Mouse (Mus musculus) forebrain, embryonic 12.5 days (tissue): ENCODE data around the gene Gins3. TPM values are rescaled to one million over a fixed set of nuclear protein-coding genes. Genes with fewer than 3 reads are reported as not detected.
"Not testable (repeated sequence)": the region's sequence is repeated elsewhere in the genome, so short reads cannot be mapped to it uniquely, and the experiment has no call there.

ENCODE experiments used
- ATAC-seq: fragments of 200-750 bp; cut with Nextera tagmentation; 2 replicates; pipeline ENCODE4 v1.8.0; 2017; ENCODE audit warnings: moderate TSS enrichment; ENCODE audit not compliant: low FRiP score
- H3K27ac ChIP-seq: fragments of 300-500 bp; sonication (generic); 2 replicates; pipeline ENCODE4 v1.5.1; 2016; ENCODE audit warnings: mild to moderate bottlenecking
- H3K27me3 ChIP-seq: fragments of 300-500 bp; sonication (generic); 2 replicates; pipeline ENCODE4 v1.6.1; 2016; ENCODE audit warnings: mild to moderate bottlenecking
- H3K36me3 ChIP-seq: fragments of 300-500 bp; sonication (generic); replicated peaks from 2 replicates; pipeline ENCODE4 v1.6.1; 2016; ENCODE audit warnings: mild to moderate bottlenecking
- H3K4me1 ChIP-seq: fragments of 300-500 bp; sonication (generic); 2 replicates; pipeline ENCODE4 v1.6.1; 2016
- H3K4me2 ChIP-seq: fragments of 300-500 bp; sonication (generic); 2 replicates; pipeline ENCODE4 v1.6.1; 2016; ENCODE audit warnings: mild to moderate bottlenecking, moderate library complexity
- H3K4me3 ChIP-seq: fragments of 300-500 bp; sonication (generic); replicated peaks from 2 replicates; pipeline ENCODE4 v1.5.1; 2016; ENCODE audit warnings: mild to moderate bottlenecking
- H3K9ac ChIP-seq: fragments of 300-500 bp; sonication (generic); 2 replicates; pipeline ENCODE4 v1.6.1; 2016; ENCODE audit warnings: mild to moderate bottlenecking
- H3K9me3 ChIP-seq: fragments of 300-500 bp; sonication (generic); 2 replicates; pipeline ENCODE4 v1.6.1; 2016
- WGBS: fragments of 180-500 bp; shearing (Covaris S2); methylation state at CpG from one replicate; pipeline ENCODE4 v1.1.7; 2016; 5-methylcytosine and 5-hydroxymethylcytosine counted together
- polyA plus RNA-seq: library from polyadenylated mRNA; unstranded; fragments of >200 nt; fragmentation: Nextera tagmentation; extraction: Ambion mirVana; gene quantifications from 2 replicates; pipeline ENCODE4 v1.2.1, GENCODE M21; 2016

Gins3 gene
- polyA plus RNA-seq = 27.6 and 28.5 TPM in 2 replicates

- peak; percentile 93 for ATAC-seq
- peak within 1 kb of the TSS; percentile 73 for H3K4me2 ChIP-seq
- no peaks in the 10 kb centered on the region for H3K9me3 ChIP-seq
- no peaks in the 10 kb centered on the region for H3K36me3 ChIP-seq
- H3K27me3 ChIP-seq = peaks cover 11% of the 10 kb centered on the region
- H3K4me1 ChIP-seq = peaks cover 11% of the 10 kb centered on the region
- H3K27ac ChIP-seq = 0 out of 2 replicates have a peak within 1 kb of the TSS, but pooled peaks have one; percentile 59
- H3K4me3 ChIP-seq = peak within 1 kb of the TSS; percentile 89
- H3K9ac ChIP-seq = peak within 1 kb of the TSS; percentile 86
- WGBS = 1% methylated on average over 52 of the region's 52 CpGs
Measured at GRCm38 (mm10) chr8:95633262-95634062, at the start of gene Gins3. TSS of gene Gins3 (plus strand) at chr8:95633453.

- 91% methylated on average over 1 of the region's 1 CpGs for WGBS
- H3K4me2 ChIP-seq = no peak overlapping the region
- ATAC-seq = no peak
- no peak overlapping the region for H3K27ac ChIP-seq
- H3K4me3 ChIP-seq = no peak overlapping the region
- H3K9me3 ChIP-seq = no peaks in the 10 kb centered on the region
- H3K9ac ChIP-seq = no peak overlapping the region
- H3K27me3 ChIP-seq = no peaks in the 10 kb centered on the region
- peaks cover 2% of the 10 kb centered on the region; the same call in 1 of the 2 replicates for H3K4me1 ChIP-seq
- no peaks in the 10 kb centered on the region for H3K36me3 ChIP-seq
Measured at GRCm38 (mm10) chr8:95587339-95587738, 45.9 kb upstream of the Gins3 start.

DNA sequence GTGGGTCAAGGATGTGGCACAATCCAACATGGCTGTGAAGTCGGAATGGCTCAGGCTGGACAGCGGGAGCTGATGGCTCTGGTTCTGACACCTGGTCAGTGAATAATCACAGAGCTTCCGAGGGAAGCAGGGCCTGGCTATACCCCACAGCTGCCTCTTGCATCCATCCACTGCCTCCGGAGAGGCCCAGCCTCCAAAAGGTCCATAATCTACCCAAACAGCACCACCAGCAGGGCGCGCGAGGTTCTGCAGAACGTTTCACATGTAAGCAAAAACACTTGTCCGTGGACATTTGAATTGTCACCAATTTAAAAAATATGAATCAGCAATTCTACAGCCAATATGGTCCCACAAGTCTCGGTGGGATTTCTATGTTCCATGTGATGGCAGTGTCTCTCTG lies 44.0 kb upstream of the Gins3 start:
- H3K4me2 ChIP-seq = no peak overlapping the region
- no peaks in the 10 kb centered on the region for H3K36me3 ChIP-seq
- WGBS = 64% methylated on average over 10 of the region's 10 CpGs
- H3K9me3 ChIP-seq = no peaks in the 10 kb centered on the region
- no peak overlapping the region for H3K27ac ChIP-seq
- H3K9ac ChIP-seq = no peak overlapping the region
- no peak overlapping the region for H3K4me3 ChIP-seq
- no peak for ATAC-seq
- peaks cover 2% of the 10 kb centered on the region; the same call in 1 of the 2 replicates for H3K4me1 ChIP-seq
- no peaks in the 10 kb centered on the region for H3K27me3 ChIP-seq

DNA sequence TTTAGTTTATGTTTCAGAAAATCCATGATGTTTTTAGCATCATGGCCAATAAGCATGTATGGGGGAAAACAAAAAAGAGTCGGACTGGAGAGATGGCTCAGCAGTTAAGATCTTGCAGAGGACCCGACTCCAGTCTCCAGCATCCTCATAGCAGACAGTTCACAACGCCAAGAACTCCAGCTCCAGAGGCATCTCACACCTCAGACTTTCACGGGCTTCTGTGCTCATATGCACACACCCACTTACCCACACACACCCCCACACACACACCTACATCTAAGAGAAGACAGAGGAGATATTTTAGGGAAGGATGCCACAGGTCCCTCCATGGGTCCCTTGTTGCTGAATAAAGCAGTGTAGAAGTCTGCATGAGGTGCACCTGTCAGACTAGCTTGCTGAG lies 42.7 kb upstream of the Gins3 start:
- Histone ChIP-seq H3K4me1 (peaks cover 2% of the 10 kb centered on the region; the same call in 1 of the 2 replicates), H3K27me3 (no peaks in the 10 kb centered on the region), H3K4me3 (no peak overlapping the region), H3K4me2 (no peak overlapping the region), H3K27ac (no peak overlapping the region), H3K36me3 (no peaks in the 10 kb centered on the region), H3K9me3 (no peaks in the 10 kb centered on the region), H3K9ac (no peak overlapping the region)
- ATAC-seq = no peak
- WGBS = 71% methylated on average over 4 of the region's 4 CpGs

DNA sequence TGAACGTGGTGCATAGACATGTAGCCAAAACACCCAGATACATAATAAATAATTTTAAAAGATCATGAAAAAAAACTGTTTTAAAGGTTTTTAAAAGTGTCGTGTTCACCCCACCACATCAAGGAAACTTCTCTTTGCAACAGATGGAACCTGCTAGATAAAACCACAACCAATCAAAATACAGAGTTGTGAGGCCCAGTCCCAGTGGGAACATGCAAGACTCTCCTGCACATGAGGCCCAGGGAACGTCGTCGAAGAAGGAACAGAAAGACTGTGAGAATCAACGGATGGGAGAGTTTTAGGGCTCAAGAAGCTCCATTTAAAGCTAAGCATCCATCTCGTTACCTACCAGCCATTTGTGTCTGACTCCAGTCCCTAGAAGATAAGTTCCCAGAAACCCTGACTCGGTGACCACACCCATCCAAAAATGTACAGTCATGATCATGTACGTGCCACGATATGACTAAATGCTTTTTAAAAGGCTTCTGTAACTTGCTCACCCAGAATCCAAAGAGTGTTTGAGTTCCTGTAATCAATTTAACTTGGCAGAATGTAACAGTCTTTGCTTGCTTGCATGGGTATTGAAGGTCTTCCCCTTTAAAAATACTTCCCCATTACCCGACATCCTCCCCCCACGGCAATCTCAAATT lies 41.0 kb upstream of the Gins3 start:
- Histone ChIP-seq H3K27ac (no peak overlapping the region), H3K36me3 (no peaks in the 10 kb centered on the region), H3K9me3 (no peaks in the 10 kb centered on the region), H3K9ac (no peak overlapping the region), H3K4me2 (no peak overlapping the region), H3K27me3 (no peaks in the 10 kb centered on the region), H3K4me1 (peaks cover 2% of the 10 kb centered on the region; the same call in 1 of the 2 replicates), H3K4me3 (no peak overlapping the region)
- ATAC-seq = no peak
- 89% methylated on average over 12 of the region's 12 CpGs for WGBS

DNA sequence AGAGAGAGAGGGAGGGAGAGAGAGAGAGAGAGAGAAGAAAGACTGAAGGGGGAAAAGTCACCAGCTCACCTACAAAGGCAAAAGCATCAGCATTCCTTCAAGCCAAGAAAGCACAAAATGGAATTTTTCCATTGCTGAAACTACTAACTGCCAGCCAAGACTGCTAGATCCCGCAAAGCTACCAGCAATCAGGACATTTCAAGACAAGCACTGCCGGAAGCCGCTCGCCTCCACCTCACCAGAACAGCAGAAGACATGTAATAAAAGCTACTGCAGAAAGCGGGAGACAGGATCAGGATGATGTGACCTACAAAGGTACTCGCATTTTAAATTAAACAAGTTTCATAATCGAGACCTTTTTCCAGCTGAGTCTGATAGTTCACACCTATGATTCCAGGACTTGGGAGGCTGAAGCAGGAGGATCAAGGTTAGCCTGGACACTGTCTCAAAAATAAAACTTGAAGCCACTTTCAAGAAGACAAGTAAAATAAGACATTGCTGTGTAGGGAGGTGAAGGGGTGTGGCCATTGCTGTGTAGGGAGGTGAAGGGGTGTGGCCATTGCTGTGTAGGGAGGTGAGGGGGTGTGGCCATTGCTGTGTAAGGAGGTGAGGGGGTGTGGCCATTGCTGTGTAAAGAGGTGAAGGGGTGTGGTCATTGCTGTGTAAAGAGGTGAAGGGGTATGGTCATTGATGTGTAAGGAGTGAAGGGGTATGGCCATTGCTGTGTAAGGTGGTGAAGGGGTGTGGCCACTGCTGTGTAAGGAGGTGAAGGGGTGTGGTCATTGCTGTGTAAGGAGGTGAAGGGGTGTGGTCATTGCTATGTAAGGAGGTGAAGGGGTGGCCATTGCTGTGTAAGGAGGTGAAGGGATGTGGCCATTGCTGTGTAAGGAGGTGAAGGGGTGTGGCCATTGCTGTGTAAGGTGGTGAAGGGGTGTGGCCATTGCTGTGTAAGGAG lies 39.5 kb upstream of the Gins3 start:
- Histone ChIP-seq H3K9ac (no peak overlapping the region), H3K4me3 (no peak overlapping the region), H3K4me2 (no peak overlapping the region), H3K27me3 (no peaks in the 10 kb centered on the region), H3K9me3 (no peaks in the 10 kb centered on the region), H3K27ac (no peak overlapping the region), H3K4me1 (peaks cover 2% of the 10 kb centered on the region; the same call in 1 of the 2 replicates), H3K36me3 (no peaks in the 10 kb centered on the region)
- no peak for ATAC-seq
- 95% methylated on average over 7 of the region's 7 CpGs for WGBS

DNA sequence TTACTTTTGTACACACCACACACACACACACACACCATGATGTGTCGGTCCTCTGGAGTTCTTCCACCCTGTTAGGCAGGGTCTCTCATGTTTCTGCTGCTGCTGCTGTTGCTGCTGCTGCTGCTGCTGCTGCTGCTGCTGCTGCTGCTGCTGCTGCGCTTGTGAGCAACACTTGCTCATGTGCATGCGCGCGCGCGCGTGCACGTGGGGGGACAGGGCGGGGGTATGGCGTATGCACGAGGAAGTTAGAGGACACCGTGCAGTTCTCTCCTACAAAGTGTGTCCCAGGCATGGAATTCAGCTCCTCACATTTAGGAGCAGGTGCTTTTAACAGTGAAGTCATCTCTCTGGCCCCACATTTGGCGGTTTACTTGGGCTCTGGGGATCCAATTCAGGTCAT lies 38.1 kb upstream of the Gins3 start:
- Histone ChIP-seq H3K9ac (no peak overlapping the region), H3K36me3 (no peaks in the 10 kb centered on the region), H3K27me3 (no peaks in the 10 kb centered on the region), H3K9me3 (no peaks in the 10 kb centered on the region), H3K4me1 (no peaks in the 10 kb centered on the region), H3K27ac (no peak overlapping the region), H3K4me2 (no peak overlapping the region), H3K4me3 (no peak overlapping the region)
- no peak for ATAC-seq
- 87% methylated on average over 14 of the region's 14 CpGs for WGBS

GRCm38 (mm10) chr8:95596841-95597241 lies 36.4 kb upstream of the Gins3 start:
- 76% methylated on average over 4 of the region's 4 CpGs for WGBS
- ATAC-seq = no peak
- H3K27me3 ChIP-seq = no peaks in the 10 kb centered on the region
- H3K4me3 ChIP-seq = no peak overlapping the region
- no peak overlapping the region for H3K4me2 ChIP-seq
- no peaks in the 10 kb centered on the region for H3K36me3 ChIP-seq
- no peaks in the 10 kb centered on the region for H3K9me3 ChIP-seq
- H3K9ac ChIP-seq = no peak overlapping the region
- no peaks in the 10 kb centered on the region for H3K4me1 ChIP-seq
- H3K27ac ChIP-seq = no peak overlapping the region

GRCm38 (mm10) chr8:95599861-95600260 lies 33.4 kb upstream of the Gins3 start:
- Histone ChIP-seq H3K4me2 (no peak overlapping the region), H3K27me3 (no peaks in the 10 kb centered on the region), H3K4me3 (no peak overlapping the region), H3K36me3 (no peaks in the 10 kb centered on the region), H3K4me1 (no peaks in the 10 kb centered on the region), H3K27ac (no peak overlapping the region), H3K9ac (no peak overlapping the region), H3K9me3 (no peaks in the 10 kb centered on the region)
- ATAC-seq = no peak
- 8% methylated on average over 11 of the region's 11 CpGs for WGBS

DNA sequence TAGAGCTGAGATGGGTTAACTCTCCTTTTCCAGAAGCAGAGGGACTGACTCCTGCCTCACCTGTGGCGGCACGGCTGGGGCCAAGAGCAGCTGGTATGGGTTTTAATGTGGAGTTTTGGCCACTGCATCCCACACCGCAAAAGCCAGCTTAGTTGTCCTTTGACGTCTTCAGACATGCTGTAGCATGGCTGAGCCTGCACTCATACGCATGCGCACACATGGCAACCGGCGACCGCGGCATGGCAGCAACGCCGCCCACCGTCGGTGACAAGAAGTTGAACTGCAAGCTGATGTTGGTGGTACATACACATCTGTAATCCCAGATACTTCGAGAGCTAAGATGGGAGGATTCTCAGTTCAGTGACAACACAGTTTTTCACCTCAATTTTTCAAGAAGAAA lies 31.9 kb upstream of the Gins3 start:
- no peak for ATAC-seq
- Histone ChIP-seq H3K27ac (no peak overlapping the region), H3K4me3 (no peak overlapping the region), H3K9me3 (no peaks in the 10 kb centered on the region), H3K36me3 (no peaks in the 10 kb centered on the region), H3K4me2 (no peak overlapping the region), H3K27me3 (no peaks in the 10 kb centered on the region), H3K4me1 (no peaks in the 10 kb centered on the region), H3K9ac (no peak overlapping the region)
- 70% methylated on average over 15 of the region's 15 CpGs for WGBS

- no peaks in the 10 kb centered on the region for H3K9me3 ChIP-seq
Measured at GRCm38 (mm10) chr8:95602168-95602567, 31.1 kb upstream of the Gins3 start.

DNA sequence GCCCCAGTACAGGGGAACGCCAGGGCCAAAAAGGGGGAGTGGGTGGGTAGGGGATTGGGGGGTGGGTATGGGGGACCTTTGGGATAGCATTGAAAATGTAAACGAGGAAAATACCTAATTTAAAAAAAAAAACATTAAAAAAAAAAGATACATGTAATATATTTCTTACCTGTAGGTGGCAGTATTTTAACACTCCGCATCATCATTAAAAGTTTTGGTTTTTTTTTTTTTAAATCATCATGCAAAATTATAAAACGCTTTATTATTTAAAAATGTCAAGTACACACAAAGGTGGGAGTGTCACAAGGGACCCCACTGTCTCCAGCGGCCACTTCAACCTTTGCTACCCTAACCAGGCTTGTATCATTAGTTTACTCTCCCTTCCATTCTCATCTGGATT lies 26.7 kb upstream of the Gins3 start:
- H3K9ac ChIP-seq, H3K4me2 ChIP-seq, H3K27ac ChIP-seq, H3K27me3 ChIP-seq, ATAC-seq, H3K4me1 ChIP-seq, H3K9me3 ChIP-seq, H3K36me3 ChIP-seq, H3K4me3 ChIP-seq: not testable (repeated sequence)
- WGBS = 20% methylated on average over 4 of the region's 5 CpGs

More at GRCm38 (mm10) chr8:95602168-95602567, 31.1 kb upstream of the Gins3 start:
- H3K4me1 ChIP-seq = no peaks in the 10 kb centered on the region
- H3K36me3 ChIP-seq = no peaks in the 10 kb centered on the region
- 75% methylated on average over 2 of the region's 2 CpGs for WGBS
- no peak overlapping the region for H3K4me3 ChIP-seq
- ATAC-seq = no peak
- H3K27ac ChIP-seq = no peak overlapping the region
- no peak overlapping the region for H3K9ac ChIP-seq
- no peaks in the 10 kb centered on the region for H3K27me3 ChIP-seq
- H3K4me2 ChIP-seq = no peak overlapping the region
